Comparison of ENCODE assay signal across 10 mouse cellular contexts in the genomic region with DNA sequence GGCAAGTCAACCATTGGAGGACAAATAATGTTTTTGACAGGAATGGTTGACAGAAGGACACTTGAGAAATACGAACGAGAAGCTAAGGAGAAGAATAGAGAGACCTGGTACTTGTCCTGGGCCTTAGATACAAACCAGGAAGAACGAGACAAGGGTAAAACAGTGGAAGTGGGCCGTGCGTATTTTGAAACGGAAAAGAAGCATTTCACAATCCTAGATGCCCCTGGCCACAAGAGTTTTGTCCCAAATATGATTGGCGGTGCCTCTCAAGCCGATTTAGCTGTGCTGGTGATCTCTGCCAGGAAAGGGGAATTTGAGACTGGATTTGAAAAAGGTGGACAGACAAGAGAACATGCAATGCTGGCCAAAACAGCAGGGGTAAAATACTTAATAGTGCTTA. TPM values are rescaled to one million over a fixed set of nuclear protein-coding genes. Genes with fewer than 3 reads are reported as not detected.
A peak's percentile ranks its signal among the peaks of the same experiment; 100 is the strongest.
DNase-seq lines count a peak whose midpoint lies in the region; ATAC-seq and TF ChIP-seq lines count a peak whose summit lies in the region.
"Had no signal": no experiment of that assay in that cellular context is flagged by ENCODE, and none has a peak within 500 bp of the region (broad histone marks: within the 10 kb centered on the region; RNA-seq: fewer than 3 reads in every experiment).

No protein-coding gene starts in this region.

- no peaks in the 10 kb centered on the region for H3K4me1 ChIP-seq in kidney, embryonic 16.5 days (ENCODE audit: insufficient read depth, low read length)
- H3K4me1 ChIP-seq in embryonic fibroblast, embryonic 13.5 days (ENCODE audit: control insufficient read depth, insufficient read depth, low read length), result no peaks in the 10 kb centered on the region
- no peaks in the 10 kb centered on the region for H3K4me1 ChIP-seq in limb, embryonic 12.5 days (replicated peaks)
- no peaks in the 10 kb centered on the region for H3K4me1 ChIP-seq in neural tube, embryonic 14.5 days (ENCODE audit: control insufficient read depth, insufficient read depth, low read length)

- peak overlapping the region; percentile 58 for H3K4me2 ChIP-seq in kidney, embryonic 16.5 days (replicated peaks; ENCODE audit: low read depth, low read length)
- H3K4me2 ChIP-seq in limb, embryonic 12.5 days, result peak overlapping the region; percentile 56
- H3K4me2 ChIP-seq in neural tube, embryonic 14.5 days (ENCODE audit: low read depth, low read length), result peak overlapping the region; percentile 49

- H3K4me3 ChIP-seq in kidney, embryonic 16.5 days (ENCODE audit: low read length), result peak overlapping the region; percentile 62
- peak overlapping the region; percentile 87 for H3K4me3 ChIP-seq in embryonic fibroblast, embryonic 13.5 days (ENCODE audit: insufficient read depth, low read length)
- H3K4me3 ChIP-seq in limb, embryonic 12.5 days (replicated peaks), result peak overlapping the region; percentile 55
- H3K4me3 ChIP-seq in neural tube, embryonic 14.5 days (ENCODE audit: low read depth, low read length), result peak overlapping the region; percentile 56

- no peak for TF ChIP-seq CTCF in embryonic fibroblast, embryonic 13.5 days (IDR thresholded peaks at IDR 0.05; ENCODE audit: borderline replicate concordance, insufficient read depth, low read length)

- no peak overlapping the region for H3K9ac ChIP-seq in kidney, embryonic 16.5 days (replicated peaks; ENCODE audit: low read length)
- H3K9ac ChIP-seq in limb, embryonic 12.5 days (replicated peaks), result no peak overlapping the region; the same call in 1 of the 2 replicates
- H3K9ac ChIP-seq in neural tube, embryonic 14.5 days (replicated peaks; ENCODE audit: low read depth, low read length), result peak overlapping the region; percentile 62

- H3K27ac ChIP-seq in kidney, embryonic 16.5 days (ENCODE audit: low read length), result no peak overlapping the region
- no peak overlapping the region for H3K27ac ChIP-seq in embryonic fibroblast, embryonic 13.5 days (ENCODE audit: insufficient read depth, low read length)
- no peak overlapping the region for H3K27ac ChIP-seq in limb, embryonic 12.5 days
- no peak overlapping the region for H3K27ac ChIP-seq in neural tube, embryonic 14.5 days (ENCODE audit: low read depth, low read length)

- ATAC-seq in kidney, embryonic 16.5 days (ENCODE audit: low FRiP score, low TSS enrichment), result no peak
- ATAC-seq in limb, embryonic 12.5 days (ENCODE audit: insufficient number of reproducible peaks, insufficient read depth, low FRiP score, low TSS enrichment, low read depth), result no peak
- no peak for ATAC-seq in neural tube, embryonic 14.5 days (ENCODE audit: low read depth)

- 76% methylated on average over 8 of the region's 8 CpGs for WGBS in kidney, embryonic 16.5 days
- 76% methylated on average over 8 of the region's 8 CpGs for WGBS in limb, embryonic 12.5 days
- 64% methylated on average over 8 of the region's 8 CpGs for WGBS in neural tube, embryonic 14.5 days

- H3K27me3 ChIP-seq in kidney, embryonic 16.5 days (ENCODE audit: insufficient read depth, low read length), result peaks cover 17% of the 10 kb centered on the region
- H3K27me3 ChIP-seq in limb, embryonic 12.5 days, result peaks cover 32% of the 10 kb centered on the region
- no peaks in the 10 kb centered on the region for H3K27me3 ChIP-seq in neural tube, embryonic 14.5 days (ENCODE audit: control insufficient read depth, insufficient read depth, low read length)

- H3K9me3 ChIP-seq in kidney, embryonic 16.5 days (ENCODE audit: low read length), result no peaks in the 10 kb centered on the region
- H3K9me3 ChIP-seq in limb, embryonic 12.5 days, result no peaks in the 10 kb centered on the region
- H3K9me3 ChIP-seq in neural tube, embryonic 14.5 days (ENCODE audit: control insufficient read depth, low read length), result no peaks in the 10 kb centered on the region

- H3K36me3 ChIP-seq in kidney, embryonic 16.5 days (ENCODE audit: insufficient read depth, low read length), result no peaks in the 10 kb centered on the region
- H3K36me3 ChIP-seq in limb, embryonic 12.5 days, result no peaks in the 10 kb centered on the region
- no peaks in the 10 kb centered on the region for H3K36me3 ChIP-seq in neural tube, embryonic 14.5 days (ENCODE audit: control insufficient read depth, insufficient read depth, low read length)

- no peak for DNase-seq in kidney, postnatal 25 days
- DNase-seq in adrenal gland, adult 8-10 months, result no peak
- DNase-seq in adrenal gland, postnatal 14 days, result no peak
- DNase-seq in layer of hippocampus, postnatal 25 days (ENCODE audit: extremely low spot score in 1 of 2, low spot score in 1 of 2), result no peak
- DNase-seq: right cerebral cortex, postnatal 4 days had no signal

- no peak for TF ChIP-seq POLR2A in embryonic fibroblast, embryonic 13.5 days (IDR thresholded peaks at IDR 0.05; ENCODE audit: low read depth, low read length)

RNA-seq across cellular contexts. Expression of a gene that starts 1.0 kb away (rescaled TPM):
- polyA plus RNA-seq in kidney, embryonic 16.5 days (2015; fragmentation: Nextera tagmentation; extraction: Ambion mirVana), result 5.6 and 6.0 TPM in 2 replicates
- 6.2 and 8.3 TPM in 2 replicates for polyA plus RNA-seq in embryonic fibroblast, embryonic 13.5 days (2011; ENCODE audit: insufficient read length, low read depth, missing spikeins)
- 8.3 and 8.8 TPM in 2 replicates for polyA plus RNA-seq in limb, embryonic 12.5 days (2016; fragmentation: Nextera tagmentation; extraction: Ambion mirVana)
- polyA plus RNA-seq in neural tube, embryonic 14.5 days (2014; fragmentation: Nextera tagmentation; extraction: Ambion mirVana), result 22.3 and 22.7 TPM in 2 replicates
- total RNA-seq in adrenal gland, adult 8-10 months (2022), result 10 to 100 TPM; 10.3 to 19.5 (median 15.1) TPM
- total RNA-seq in adrenal gland, postnatal 14 days (2021), result 9.8 and 10.4 TPM in 2 replicates
- 10 to 100 TPM; 37.6 to 40.1 TPM for total RNA-seq in layer of hippocampus, postnatal 25 days (2021)
- total RNA-seq: MEL had no signal
